Mouse (Mus musculus) erythroblast, embryonic 14.5 days (primary cell): ENCODE data around the gene Ern1.

Source experiments
- GATA1 ChIP-seq: IDR thresholded peaks from 2 replicates; pipeline ENCODE4 v1.6.1; 2012; ENCODE audit warnings: low read length, inconsistent platforms, mixed read lengths
- TAL1 ChIP-seq: IDR thresholded peaks from 3 replicates; pipeline ENCODE4 v1.6.1; 2012; ENCODE audit warnings: low read length, inconsistent platforms, mixed read lengths

- TF ChIP-seq TAL1 (no peak), GATA1 (no peak)
These were observed 7.8 kb downstream of the Ern1 start for GRCm38 (mm10) chr11:106479619-106480529.
